Mouse (Mus musculus): ENCODE results near the gene Tbc1d5. TPM values are rescaled to one million over a fixed set of nuclear protein-coding genes. Genes with fewer than 3 reads are reported as not detected.

Tbc1d5 gene
- total and polyA plus RNA-seq, 3 experiments = 6.6 to 13.9 (median 7.7) TPM

DNA sequence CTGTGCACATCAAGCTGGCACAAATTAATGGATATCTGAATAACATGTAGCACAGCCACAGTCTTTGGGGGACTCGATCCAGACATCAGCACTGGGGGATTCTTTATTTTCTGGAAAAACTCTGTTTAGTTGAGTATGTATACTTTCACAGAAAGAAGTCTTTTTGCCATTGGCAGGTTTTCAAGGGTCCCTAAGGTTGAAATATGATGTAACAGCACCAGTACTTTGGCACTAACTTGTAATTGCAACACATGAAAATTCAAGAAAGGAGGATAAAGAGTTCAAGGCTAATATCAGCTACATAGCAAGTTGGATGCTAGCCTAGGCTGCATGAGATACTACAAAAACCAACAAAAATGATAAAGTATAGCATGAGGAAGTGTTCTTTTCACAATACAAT, 12.2 kb upstream of the Tbc1d5 start (continued):
- TF ChIP-seq UBTF (IDR thresholded peaks at IDR 0.05; ENCODE audit: low read depth, low read length) (no peak), KAT2A (IDR thresholded peaks at IDR 0.05; ENCODE audit: insufficient replicate concordance, low read length) (no peak), CTCF (conservative IDR thresholded peaks at IDR 0.05 in 1 of 2, IDR thresholded peaks at IDR 0.05 in 1 of 2; ENCODE audit: low read depth in 2 of 2, low read length in 2 of 2) (no peak)

DNA sequence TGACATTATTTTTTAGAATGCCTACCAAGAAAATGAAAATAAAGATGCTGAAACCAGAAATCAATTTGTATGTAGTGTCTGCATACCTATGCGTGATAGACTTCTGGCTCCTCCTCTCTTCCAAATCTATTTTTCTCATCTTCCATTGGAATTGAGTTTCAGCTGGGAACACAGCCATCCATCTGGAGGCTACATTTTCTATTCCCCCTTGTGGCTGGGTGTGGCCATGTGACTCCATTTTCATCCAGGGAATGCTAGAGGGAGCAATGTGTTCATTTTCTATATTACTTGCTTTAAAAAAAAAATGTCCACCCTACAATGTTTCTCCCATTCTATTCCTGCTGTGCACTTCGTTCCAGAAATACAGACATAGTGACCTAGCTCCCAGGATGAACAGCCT, 3.6 kb upstream of the Tbc1d5 start:
- no peaks in the 10 kb centered on the region for H3K9me3 ChIP-seq (replicated peaks; ENCODE audit: low read length)
- H3K4me2 ChIP-seq (ENCODE audit: insufficient read depth, low read depth, poor library complexity, severe bottlenecking) = no peak overlapping the region
- H3K27ac ChIP-seq (ENCODE audit: insufficient read depth, low read depth) = no peak overlapping the region
- no peak for DNase-seq (ENCODE audit: extremely low read depth)
- H3K4me1 ChIP-seq (ENCODE audit: control insufficient read depth in 1 of 2, insufficient read depth in 2 of 2) = peaks cover 3 to 7% of the 10 kb centered on the region in 2 experiments; a peak in 3 of 4 replicates
- in situ Hi-C loops (cut with MboI; ENCODE audit: low pct_ligation_motif_present, low pct_unique_long_range_greater_than_20kb, low sequenced_read_pairs) = no loop called here
- no peaks in the 10 kb centered on the region for H3K27me3 ChIP-seq (replicated peaks)
- H3K36me3 ChIP-seq (replicated peaks in 1 of 2; ENCODE audit: control insufficient read depth in 1 of 2, insufficient read depth in 1 of 2, low read length in 1 of 2) = no peaks in the 10 kb centered on the region
- no peak overlapping the region for H3K9ac ChIP-seq (ENCODE audit: insufficient read depth, low read depth)
- dilution Hi-C loops (cut with MboI; ENCODE audit: extremely low pct_ligation_motif_present, extremely low pct_unique_long_range_greater_than_20kb, low sequenced_read_pairs) = no loop called here
- H3K4me3 ChIP-seq (replicated peaks in 1 of 3; ENCODE audit: low read depth in 2 of 3, low read length in 2 of 3, poor library complexity in 1 of 3) = no peak overlapping the region
- H3K79me2 ChIP-seq (replicated peaks; ENCODE audit: control insufficient read depth, extremely low read depth, insufficient read depth, poor library complexity, severe bottlenecking) = peaks cover 4% of the 10 kb centered on the region; the same call in 1 of the 2 replicates
- TF ChIP-seq MEF2A (IDR thresholded peaks at IDR 0.05; ENCODE audit: borderline replicate concordance, low read depth, low read length) (no peak), BHLHE40 (IDR thresholded peaks at IDR 0.05; ENCODE audit: low read depth, low read length) (no peak), TBP (conservative IDR thresholded peaks at IDR 0.05; ENCODE audit: low read depth, low read length) (no peak)

DNA sequence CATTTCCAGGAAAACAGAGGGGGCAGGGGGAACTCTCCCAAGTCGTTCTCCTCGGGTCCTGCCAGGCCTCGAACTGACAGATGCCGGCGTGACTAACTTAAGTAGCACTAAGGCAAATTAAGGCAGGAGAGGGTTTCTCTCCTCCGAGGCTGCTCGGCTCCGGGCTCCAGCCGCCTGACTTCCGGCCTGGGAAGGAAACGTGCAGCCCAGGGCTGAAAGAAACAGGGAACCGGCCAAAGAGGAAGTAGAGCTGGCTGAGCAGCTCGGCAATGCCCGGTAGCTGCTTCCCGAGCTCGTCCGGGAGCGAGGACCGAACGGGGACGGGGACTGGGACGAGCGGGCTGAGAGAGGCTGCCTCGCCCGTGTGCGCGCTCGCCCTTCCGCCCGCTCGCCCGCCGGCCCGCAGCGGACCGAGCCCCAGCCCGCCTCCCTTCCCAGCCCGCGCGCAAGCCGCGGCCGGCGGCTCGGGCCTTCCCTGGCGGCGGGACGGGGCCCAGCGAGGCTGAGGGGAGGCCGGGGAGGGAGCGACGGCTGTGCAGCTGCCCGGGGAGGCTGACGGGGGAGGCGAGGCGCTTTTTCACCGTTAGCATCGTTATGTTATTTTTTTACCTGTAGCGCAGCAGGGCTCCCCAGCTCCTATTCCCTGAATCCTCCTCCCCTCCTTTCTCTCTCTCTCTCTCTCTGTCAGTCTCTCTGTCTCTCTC, 509 bp downstream of the Tbc1d5 start:
- peak; percentile 68 for DNase-seq (ENCODE audit: extremely low read depth)
- no peaks in the 10 kb centered on the region for H3K36me3 ChIP-seq (replicated peaks in 1 of 2; ENCODE audit: control insufficient read depth in 1 of 2, insufficient read depth in 1 of 2, low read length in 1 of 2)
- H3K27ac ChIP-seq (ENCODE audit: insufficient read depth, low read depth) = peak overlapping the region; percentile 70
- H3K79me2 ChIP-seq (replicated peaks; ENCODE audit: control insufficient read depth, extremely low read depth, insufficient read depth, poor library complexity, severe bottlenecking) = peaks cover 13% of the 10 kb centered on the region
- H3K9ac ChIP-seq (ENCODE audit: insufficient read depth, low read depth) = peak overlapping the region; percentile 96
- peaks cover 5 to 10% of the 10 kb centered on the region in 2 experiments; a peak in 3 of 4 replicates for H3K4me1 ChIP-seq (ENCODE audit: control insufficient read depth in 1 of 2, insufficient read depth in 2 of 2)
- peak overlapping the region; percentile 92 for H3K4me2 ChIP-seq (ENCODE audit: insufficient read depth, low read depth, poor library complexity, severe bottlenecking)
- H3K27me3 ChIP-seq (replicated peaks) = no peaks in the 10 kb centered on the region
- H3K4me3 ChIP-seq (replicated peaks in 1 of 3; ENCODE audit: low read depth in 2 of 3, low read length in 2 of 3, poor library complexity in 1 of 3) = peak overlapping the region; percentile 79 to 82 (median 81)
- dilution Hi-C loops (cut with MboI; ENCODE audit: extremely low pct_ligation_motif_present, extremely low pct_unique_long_range_greater_than_20kb, low sequenced_read_pairs) (no loop called here), in situ Hi-C loops (cut with MboI; ENCODE audit: low pct_ligation_motif_present, low pct_unique_long_range_greater_than_20kb, low sequenced_read_pairs) (no loop called here)
- TF ChIP-seq BHLHE40 (IDR thresholded peaks at IDR 0.05; ENCODE audit: low read depth, low read length) (peak; percentile 92), MYC (IDR thresholded peaks at IDR 0.05; ENCODE audit: low read depth, low read length) (peak; percentile 55), POLR2AphosphoS2 (IDR thresholded peaks at IDR 0.05; ENCODE audit: low read depth, low read length) (no peak), SMC3 (IDR thresholded peaks at IDR 0.05; ENCODE audit: low read depth, low read length) (no peak), KAT2A (IDR thresholded peaks at IDR 0.05; ENCODE audit: insufficient replicate concordance, low read length) (no peak), SIN3A (IDR thresholded peaks at IDR 0.05; ENCODE audit: low read length) (peak; percentile 17; the same call in 1 of the 2 replicates), HCFC1 (IDR thresholded peaks at IDR 0.05; ENCODE audit: low read depth, low read length) (peak; percentile 67), JUN (IDR thresholded peaks at IDR 0.05; ENCODE audit: insufficient read depth, low read depth, low read length) (no peak), UBTF (IDR thresholded peaks at IDR 0.05; ENCODE audit: low read depth, low read length) (peak; percentile 65), CHD2 (IDR thresholded peaks at IDR 0.05; ENCODE audit: low read length) (no peak), POLR2A (IDR thresholded peaks at IDR 0.05; ENCODE audit: low read depth, low read length) (peak; percentile 60; the same call in 1 of the 2 replicates), TCF12 (IDR thresholded peaks at IDR 0.05; ENCODE audit: low read depth, low read length) (peak; percentile 51), ELF1 (IDR thresholded peaks at IDR 0.05; ENCODE audit: low read depth, low read length) (peak; percentile 85), ZC3H11A (IDR thresholded peaks at IDR 0.05; ENCODE audit: low read depth, low read length) (no peak), IRF4 (IDR thresholded peaks at IDR 0.05; ENCODE audit: low read depth, low read length) (peak; percentile 40; the same call in 1 of the 2 replicates), ETS1 (conservative IDR thresholded peaks at IDR 0.05; ENCODE audit: low read depth, low read length) (no peak), CTCF (conservative IDR thresholded peaks at IDR 0.05 in 1 of 2, IDR thresholded peaks at IDR 0.05 in 1 of 2; ENCODE audit: low read depth in 2 of 2, low read length in 2 of 2) (no peak), NRF1 (IDR thresholded peaks at IDR 0.05; ENCODE audit: low read depth, low read length) (0 out of 2 replicates have a peak, but pooled peaks have one; percentile 32), ZNF384 (IDR thresholded peaks at IDR 0.05; ENCODE audit: low read depth, low read length) (no peak), EP300 (IDR thresholded peaks at IDR 0.05; ENCODE audit: low read length) (no peak), NELFE (IDR thresholded peaks at IDR 0.05; ENCODE audit: low read depth, low read length) (no peak), RAD21 (IDR thresholded peaks at IDR 0.05; ENCODE audit: low read depth, low read length) (no peak), MXI1 (IDR thresholded peaks at IDR 0.05; ENCODE audit: low read depth, low read length) (peak; percentile 40; the same call in 1 of the 2 replicates), ZMIZ1 (IDR thresholded peaks at IDR 0.05; ENCODE audit: low read depth, low read length) (peak; percentile 82; the same call in 1 of the 2 replicates), MEF2A (IDR thresholded peaks at IDR 0.05; ENCODE audit: borderline replicate concordance, low read depth, low read length) (no peak), USF2 (conservative IDR thresholded peaks at IDR 0.05; ENCODE audit: low read depth, low read length) (no peak), TBP (conservative IDR thresholded peaks at IDR 0.05; ENCODE audit: low read depth, low read length) (peak; percentile 59; the same call in 1 of the 2 replicates)
- H3K9me3 ChIP-seq (replicated peaks; ENCODE audit: low read length) = no peaks in the 10 kb centered on the region
